Mouse (Mus musculus): ENCODE measurements around the gene Ece1. TPM values are rescaled to one million over a fixed set of nuclear protein-coding genes. Genes with fewer than 3 reads are reported as not detected.

The Ece1 gene
- total and polyA plus RNA-seq, 3 experiments = 25.3 to 43.8 TPM; not detected in 1

- no peak overlapping the region for H3K9ac ChIP-seq (ENCODE audit: control insufficient read depth, low read depth, low read length, poor library complexity, severe bottlenecking)
- H3K36me3 ChIP-seq (ENCODE audit: control insufficient read depth in 1 of 2, insufficient read depth in 2 of 2, low read length in 2 of 2) = no peaks in the 10 kb centered on the region; a peak in 1 of 4 replicates
- TF ChIP-seq E2F4 (IDR thresholded peaks at IDR 0.05; ENCODE audit: borderline replicate concordance, low read depth, low read length) (no peak), POLR2AphosphoS2 (IDR thresholded peaks at IDR 0.05; ENCODE audit: low read length) (no peak), POLR2A (IDR thresholded peaks at IDR 0.05; ENCODE audit: control insufficient read depth in 1 of 2, insufficient read depth in 1 of 2, low read depth in 1 of 2, low read length in 2 of 2, poor library complexity in 1 of 2) (no peak)
- H3K4me3 ChIP-seq (ENCODE audit: control insufficient read depth in 1 of 2, insufficient read depth in 1 of 2, low read depth in 2 of 2, low read length in 2 of 2) = no peak overlapping the region
- no peak for DNase-seq (ENCODE audit: low read depth, low spot score)
- no peaks in the 10 kb centered on the region for H3K79me2 ChIP-seq (ENCODE audit: control insufficient read depth, insufficient read depth, low read length, poor library complexity)
- H3K9me3 ChIP-seq (replicated peaks; ENCODE audit: insufficient read depth, low read length) = no peaks in the 10 kb centered on the region
- H3K4me1 ChIP-seq (ENCODE audit: control insufficient read depth in 1 of 2, insufficient read depth in 2 of 2, low read length in 2 of 2) = peaks cover 0 to 18% of the 10 kb centered on the region in 2 experiments; a peak in 2 of 4 replicates
- no peaks in the 10 kb centered on the region for H3K27me3 ChIP-seq (ENCODE audit: control insufficient read depth in 1 of 2, insufficient read depth in 2 of 2, low read length in 2 of 2)
- H3K27ac ChIP-seq (ENCODE audit: control insufficient read depth, low read depth, low read length) = no peak overlapping the region
Measured at GRCm38 (mm10) chr4:137876834-137877233, 14.8 kb downstream of the Ece1 start.

GRCm38 (mm10) chr4:137877432-137877881 is 15.4 kb downstream of the Ece1 start:
- no peak overlapping the region for H3K4me3 ChIP-seq (ENCODE audit: control insufficient read depth in 1 of 2, insufficient read depth in 1 of 2, low read depth in 2 of 2, low read length in 2 of 2)
- no peak overlapping the region for H3K27ac ChIP-seq (ENCODE audit: control insufficient read depth, low read depth, low read length)
- no peak for TF ChIP-seq POLR2AphosphoS5 (IDR thresholded peaks at IDR 0.05; ENCODE audit: borderline replicate concordance, low read depth, low read length)
- TF ChIP-seq USF2 (IDR thresholded peaks at IDR 0.05; ENCODE audit: borderline replicate concordance in 1 of 2, insufficient read depth in 1 of 2, low read depth in 1 of 2, low read length in 2 of 2) = no peak
- no peak for TF ChIP-seq POLR2AphosphoS2 (IDR thresholded peaks at IDR 0.05; ENCODE audit: low read length)
- TF ChIP-seq SIN3A (IDR thresholded peaks at IDR 0.05; ENCODE audit: low read length) = no peak
- TF ChIP-seq NELFE (IDR thresholded peaks at IDR 0.05; ENCODE audit: low read depth, low read length) = no peak
- no peak for TF ChIP-seq MAX (IDR thresholded peaks at IDR 0.05; ENCODE audit: low read length)
- TF ChIP-seq TCF12 (IDR thresholded peaks at IDR 0.05; ENCODE audit: low read depth, low read length) = no peak
- TF ChIP-seq JUND (IDR thresholded peaks at IDR 0.05; ENCODE audit: low read depth, low read length) = no peak
- TF ChIP-seq BHLHE40 (IDR thresholded peaks at IDR 0.05; ENCODE audit: borderline replicate concordance, low read depth, low read length) = no peak
- no peak for TF ChIP-seq GATA1 (IDR thresholded peaks at IDR 0.05; ENCODE audit: low read depth, low read length)
- no peak for TF ChIP-seq KAT2A (conservative IDR thresholded peaks at IDR 0.05; ENCODE audit: low read depth, low read length)
- TF ChIP-seq NRF1 (IDR thresholded peaks at IDR 0.05; ENCODE audit: insufficient read depth, low read depth, low read length, poor library complexity, severe bottlenecking) = no peak
- TF ChIP-seq ETS1 (IDR thresholded peaks at IDR 0.05; ENCODE audit: low read depth, low read length) = no peak
- no peak for TF ChIP-seq CTCF (IDR thresholded peaks at IDR 0.05 in 2 of 3, conservative IDR thresholded peaks at IDR 0.05 in 1 of 3; ENCODE audit: control insufficient read depth in 1 of 3, insufficient read depth in 1 of 3, low read depth in 2 of 3, low read length in 3 of 3, poor library complexity in 1 of 3, severe bottlenecking in 1 of 3)
- no peak for DNase-seq (ENCODE audit: low read depth, low spot score)
- H3K9ac ChIP-seq (ENCODE audit: control insufficient read depth, low read depth, low read length, poor library complexity, severe bottlenecking) = no peak overlapping the region
- no peaks in the 10 kb centered on the region; a peak in 1 of 4 replicates for H3K36me3 ChIP-seq (ENCODE audit: control insufficient read depth in 1 of 2, insufficient read depth in 2 of 2, low read length in 2 of 2)
- peaks cover 0 to 12% of the 10 kb centered on the region in 2 experiments; a peak in 2 of 4 replicates for H3K4me1 ChIP-seq (ENCODE audit: control insufficient read depth in 1 of 2, insufficient read depth in 2 of 2, low read length in 2 of 2)
- no peaks in the 10 kb centered on the region for H3K9me3 ChIP-seq (replicated peaks; ENCODE audit: insufficient read depth, low read length)
- H3K27me3 ChIP-seq (ENCODE audit: control insufficient read depth in 1 of 2, insufficient read depth in 2 of 2, low read length in 2 of 2) = no peaks in the 10 kb centered on the region
- no peaks in the 10 kb centered on the region for H3K79me2 ChIP-seq (ENCODE audit: control insufficient read depth, insufficient read depth, low read length, poor library complexity)
